Mouse (Mus musculus) 3134 (cell line): ENCODE measurements around the gene Brpf1.
"Not testable (repeated sequence)": the region's sequence is repeated elsewhere in the genome, so short reads cannot be mapped to it uniquely, and the experiment has no call there.

ENCODE experiments used
- DNase-seq: peaks from one replicate; pipeline ENCODE4 v3.0.0-alpha.2; 2011; ENCODE audit warnings: low spot score; ENCODE audit not compliant: insufficient read length; ENCODE audit errors: extremely low read depth

Gene Brpf1

GRCm38 (mm10) chr6:113306322-113306985 lies 483 bp upstream of the Brpf1 start:
- DNase-seq, result peak; percentile 100

GRCm38 (mm10) chr6:113307481-113308121 lies 664 bp downstream of the Brpf1 start:
- peak; percentile 68 for DNase-seq

- no peak for DNase-seq
These were observed 1.2 kb downstream of the Brpf1 start for GRCm38 (mm10) chr6:113308141-113308540.

- no peak for DNase-seq
These were observed 9.0 kb downstream of the Brpf1 start for GRCm38 (mm10) chr6:113315972-113316371.

GRCm38 (mm10) chr6:113326533-113327315 lies 19.8 kb downstream of the Brpf1 start, which contains the start of gene Ogg1:
Ogg1 (plus strand) TSS chr6:113326972.
- DNase-seq, result peak; percentile 99

GRCm38 (mm10) chr6:113329396-113329795 lies 22.5 kb downstream of the Brpf1 start:
- no peak for DNase-seq

- DNase-seq, result no peak
These were observed 23.6 kb downstream of the Brpf1 start for GRCm38 (mm10) chr6:113330547-113330946.

GRCm38 (mm10) chr6:113331721-113332120 lies 24.8 kb downstream of the Brpf1 start:
- no peak for DNase-seq

GRCm38 (mm10) chr6:113332734-113333133 lies 25.8 kb downstream of the Brpf1 start:
- DNase-seq, result not testable (repeated sequence)

- no peak for DNase-seq
These were observed 26.4 kb downstream of the Brpf1 start for GRCm38 (mm10) chr6:113333137-113333950.

GRCm38 (mm10) chr6:113334216-113334615 lies 27.3 kb downstream of the Brpf1 start:
- no peak for DNase-seq

- no peak for DNase-seq
These were observed 30.1 kb downstream of the Brpf1 start for GRCm38 (mm10) chr6:113336852-113337620.

GRCm38 (mm10) chr6:113341574-113341973 lies 34.6 kb downstream of the Brpf1 start:
- no peak for DNase-seq

GRCm38 (mm10) chr6:113342297-113342696 lies 35.4 kb downstream of the Brpf1 start:
- DNase-seq, result no peak

- DNase-seq, result peak; percentile 93
These were observed 36.5 kb downstream of the Brpf1 start, which contains the start of gene Camk1 for GRCm38 (mm10) chr6:113343177-113344092. Camk1 (minus strand) TSS chr6:113343984.

- peak; percentile 74 for DNase-seq
These were observed 37.4 kb downstream of the Brpf1 start for GRCm38 (mm10) chr6:113344321-113344720.

GRCm38 (mm10) chr6:113346897-113347296 lies 40.0 kb downstream of the Brpf1 start:
- no peak for DNase-seq

- DNase-seq, result no peak
These were observed 43.6 kb downstream of the Brpf1 start for GRCm38 (mm10) chr6:113350538-113350937.

GRCm38 (mm10) chr6:113351161-113351560 lies 44.2 kb downstream of the Brpf1 start:
- no peak for DNase-seq
